Mouse (Mus musculus): ENCODE measurements around the gene Tmem98. TPM values are rescaled to one million over a fixed set of nuclear protein-coding genes. Genes with fewer than 3 reads are reported as not detected.

Tmem98 gene
- polyA plus RNA-seq, 1 experiment: 9.6 TPM

GRCm38 (mm10) chr11:80821296-80821695, 11.3 kb downstream of the Tmem98 start:
- no peak for DNase-seq (ENCODE audit: low read depth in 1 of 2, low spot score in 2 of 2)
- WGBS: 67% methylated on average over 14 of the region's 14 CpGs
- Histone ChIP-seq H3K4me1 (ENCODE audit: control insufficient read depth, insufficient read depth, insufficient read length) (no peaks in the 10 kb centered on the region), H3K27me3 (ENCODE audit: control insufficient read depth, insufficient read depth, low read length) (no peaks in the 10 kb centered on the region), H3K27ac (ENCODE audit: insufficient read depth, low read length) (no peak overlapping the region), H3K36me3 (ENCODE audit: control insufficient read depth, insufficient read depth, low read length) (no peaks in the 10 kb centered on the region), H3K4me3 (ENCODE audit: extremely low read depth, insufficient read depth, insufficient read length) (no peak overlapping the region)
- TF ChIP-seq POLR2A (IDR thresholded peaks at IDR 0.05; ENCODE audit: low read depth, low read length) (no peak), CTCF (IDR thresholded peaks at IDR 0.05; ENCODE audit: extremely low read depth, insufficient read depth, insufficient read length, insufficient replicate concordance) (no peak)

- 91% methylated on average over 9 of the region's 9 CpGs for WGBS
- H3K27ac ChIP-seq (ENCODE audit: insufficient read depth, low read length): no peak overlapping the region
Observed at GRCm38 (mm10) chr11:80821794-80822193, 11.8 kb downstream of the Tmem98 start.

GRCm38 (mm10) chr11:80835395-80835794, 25.4 kb downstream of the Tmem98 start:
- TF ChIP-seq CTCF (IDR thresholded peaks at IDR 0.05; ENCODE audit: extremely low read depth, insufficient read depth, insufficient read length, insufficient replicate concordance) (no peak), POLR2A (IDR thresholded peaks at IDR 0.05; ENCODE audit: low read depth, low read length) (no peak)
- Histone ChIP-seq H3K36me3 (ENCODE audit: control insufficient read depth, insufficient read depth, low read length) (no peaks in the 10 kb centered on the region), H3K4me3 (ENCODE audit: extremely low read depth, insufficient read depth, insufficient read length) (no peak overlapping the region), H3K27ac (ENCODE audit: insufficient read depth, low read length) (no peak overlapping the region), H3K4me1 (ENCODE audit: control insufficient read depth, insufficient read depth, insufficient read length) (no peaks in the 10 kb centered on the region), H3K27me3 (ENCODE audit: control insufficient read depth, insufficient read depth, low read length) (no peaks in the 10 kb centered on the region)
- WGBS: 87% methylated on average over 2 of the region's 2 CpGs
- DNase-seq (ENCODE audit: low read depth in 1 of 2, low spot score in 2 of 2): no peak

More at GRCm38 (mm10) chr11:80821794-80822193, 11.8 kb downstream of the Tmem98 start:
- Histone ChIP-seq H3K4me3 (ENCODE audit: extremely low read depth, insufficient read depth, insufficient read length) (no peak overlapping the region), H3K27me3 (ENCODE audit: control insufficient read depth, insufficient read depth, low read length) (no peaks in the 10 kb centered on the region), H3K36me3 (ENCODE audit: control insufficient read depth, insufficient read depth, low read length) (no peaks in the 10 kb centered on the region), H3K4me1 (ENCODE audit: control insufficient read depth, insufficient read depth, insufficient read length) (no peaks in the 10 kb centered on the region)
- no peak for DNase-seq (ENCODE audit: low read depth in 1 of 2, low spot score in 2 of 2)
- TF ChIP-seq POLR2A (IDR thresholded peaks at IDR 0.05; ENCODE audit: low read depth, low read length) (no peak), CTCF (IDR thresholded peaks at IDR 0.05; ENCODE audit: extremely low read depth, insufficient read depth, insufficient read length, insufficient replicate concordance) (no peak)

GRCm38 (mm10) chr11:80835841-80836240, 25.9 kb downstream of the Tmem98 start:
- TF ChIP-seq POLR2A (IDR thresholded peaks at IDR 0.05; ENCODE audit: low read depth, low read length) (no peak), CTCF (IDR thresholded peaks at IDR 0.05; ENCODE audit: extremely low read depth, insufficient read depth, insufficient read length, insufficient replicate concordance) (no peak)
- Histone ChIP-seq H3K27me3 (ENCODE audit: control insufficient read depth, insufficient read depth, low read length) (no peaks in the 10 kb centered on the region), H3K4me3 (ENCODE audit: extremely low read depth, insufficient read depth, insufficient read length) (no peak overlapping the region), H3K36me3 (ENCODE audit: control insufficient read depth, insufficient read depth, low read length) (no peaks in the 10 kb centered on the region), H3K4me1 (ENCODE audit: control insufficient read depth, insufficient read depth, insufficient read length) (no peaks in the 10 kb centered on the region), H3K27ac (ENCODE audit: insufficient read depth, low read length) (no peak overlapping the region)
- DNase-seq (ENCODE audit: low read depth in 1 of 2, low spot score in 2 of 2): no peak
- 65% methylated on average over 4 of the region's 4 CpGs for WGBS

- H3K27ac ChIP-seq (ENCODE audit: insufficient read depth, low read length): no peak overlapping the region
- H3K36me3 ChIP-seq (ENCODE audit: control insufficient read depth, insufficient read depth, low read length): no peaks in the 10 kb centered on the region
- H3K27me3 ChIP-seq (ENCODE audit: control insufficient read depth, insufficient read depth, low read length): no peaks in the 10 kb centered on the region
- DNase-seq (ENCODE audit: low read depth in 1 of 2, low spot score in 2 of 2): no peak
- TF ChIP-seq POLR2A (IDR thresholded peaks at IDR 0.05; ENCODE audit: low read depth, low read length) (no peak), CTCF (IDR thresholded peaks at IDR 0.05; ENCODE audit: extremely low read depth, insufficient read depth, insufficient read length, insufficient replicate concordance) (no peak)
- no peaks in the 10 kb centered on the region for H3K4me1 ChIP-seq (ENCODE audit: control insufficient read depth, insufficient read depth, insufficient read length)
- no peak overlapping the region for H3K4me3 ChIP-seq (ENCODE audit: extremely low read depth, insufficient read depth, insufficient read length)
- WGBS: 89% methylated on average over 1 of the region's 1 CpGs
Observed at GRCm38 (mm10) chr11:80838724-80839123, 28.7 kb downstream of the Tmem98 start.

GRCm38 (mm10) chr11:80843435-80843834, 33.5 kb downstream of the Tmem98 start:
- Histone ChIP-seq H3K27ac (ENCODE audit: insufficient read depth, low read length) (no peak overlapping the region), H3K27me3 (ENCODE audit: control insufficient read depth, insufficient read depth, low read length) (no peaks in the 10 kb centered on the region), H3K4me3 (ENCODE audit: extremely low read depth, insufficient read depth, insufficient read length) (no peak overlapping the region), H3K4me1 (ENCODE audit: control insufficient read depth, insufficient read depth, insufficient read length) (no peaks in the 10 kb centered on the region), H3K36me3 (ENCODE audit: control insufficient read depth, insufficient read depth, low read length) (no peaks in the 10 kb centered on the region)
- DNase-seq (ENCODE audit: low read depth in 1 of 2, low spot score in 2 of 2): no peak
- TF ChIP-seq CTCF (IDR thresholded peaks at IDR 0.05; ENCODE audit: extremely low read depth, insufficient read depth, insufficient read length, insufficient replicate concordance) (no peak), POLR2A (IDR thresholded peaks at IDR 0.05; ENCODE audit: low read depth, low read length) (no peak)
- WGBS: 73% methylated on average over 2 of the region's 2 CpGs

- no peaks in the 10 kb centered on the region for H3K4me1 ChIP-seq (ENCODE audit: control insufficient read depth, insufficient read depth, insufficient read length)
- no peak overlapping the region for H3K27ac ChIP-seq (ENCODE audit: insufficient read depth, low read length)
- no peaks in the 10 kb centered on the region for H3K27me3 ChIP-seq (ENCODE audit: control insufficient read depth, insufficient read depth, low read length)
- TF ChIP-seq POLR2A (IDR thresholded peaks at IDR 0.05; ENCODE audit: low read depth, low read length): no peak
- TF ChIP-seq CTCF (IDR thresholded peaks at IDR 0.05; ENCODE audit: extremely low read depth, insufficient read depth, insufficient read length, insufficient replicate concordance): no peak
- 76% methylated on average over 7 of the region's 7 CpGs for WGBS
- no peak overlapping the region for H3K4me3 ChIP-seq (ENCODE audit: extremely low read depth, insufficient read depth, insufficient read length)
- no peaks in the 10 kb centered on the region for H3K36me3 ChIP-seq (ENCODE audit: control insufficient read depth, insufficient read depth, low read length)
- no peak for DNase-seq (ENCODE audit: low read depth in 1 of 2, low spot score in 2 of 2)
Observed at GRCm38 (mm10) chr11:80845486-80845885, 35.5 kb downstream of the Tmem98 start.

Measured in spleen, adult 2 months (tissue).